Mouse (Mus musculus): ENCODE measurements around the gene Abca4. TPM values are rescaled to one million over a fixed set of nuclear protein-coding genes. Genes with fewer than 3 reads are reported as not detected.

The Abca4 gene
- polyA plus RNA-seq, 1 experiment from 2014 or later, result 0.66 TPM

DNA sequence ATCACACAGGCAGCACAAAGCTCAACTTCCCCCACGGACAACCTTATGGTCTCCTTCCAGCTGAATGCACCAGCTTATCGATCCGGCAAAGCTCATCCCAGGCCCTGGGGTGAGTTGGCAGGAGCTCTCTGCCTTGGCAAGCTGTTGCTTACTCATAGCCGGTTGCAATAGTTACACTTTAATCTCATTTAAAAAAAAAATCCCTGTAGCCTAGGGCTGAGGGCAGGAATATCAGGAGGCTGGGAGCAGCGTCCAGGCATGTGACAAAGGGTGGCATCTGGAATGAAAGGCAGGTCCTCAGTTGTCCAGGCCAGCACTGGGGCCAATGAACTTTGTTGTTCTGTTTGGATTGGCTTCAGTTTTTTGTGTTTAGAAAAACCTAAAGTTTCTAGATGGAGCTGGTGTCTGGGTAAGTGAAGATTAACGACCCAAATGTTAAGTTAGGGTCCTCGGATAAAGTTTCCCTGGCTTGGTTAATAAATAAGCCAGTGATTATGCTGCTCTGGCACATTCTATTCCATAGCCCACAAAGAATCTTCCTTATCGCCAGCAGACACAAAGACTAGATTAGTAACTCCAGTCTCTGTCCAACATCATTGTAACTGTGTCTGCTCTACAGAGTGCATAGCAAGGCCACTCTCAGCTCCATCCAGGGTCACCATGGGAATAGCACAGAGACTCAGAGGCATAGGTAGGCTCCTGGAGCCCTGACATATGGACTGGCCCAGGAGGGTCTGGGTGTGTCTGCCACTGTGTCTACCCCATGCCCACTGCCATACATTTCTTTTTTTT, 162.2 kb downstream of the Abca4 start:
- no peak overlapping the region for H3K4me3 ChIP-seq (ENCODE audit: low read depth, low read length)
- no peaks in the 10 kb centered on the region for H3K4me1 ChIP-seq (ENCODE audit: control insufficient read depth, insufficient read depth, low read length)
- no peaks in the 10 kb centered on the region for H3K9me3 ChIP-seq (ENCODE audit: control insufficient read depth, low read length)
- no peak overlapping the region for H3K27ac ChIP-seq (ENCODE audit: low read depth, low read length)
- H3K4me2 ChIP-seq (ENCODE audit: low read depth, low read length), result no peak overlapping the region
- H3K36me3 ChIP-seq (ENCODE audit: control insufficient read depth, insufficient read depth, low read length), result no peaks in the 10 kb centered on the region
- no peaks in the 10 kb centered on the region for H3K27me3 ChIP-seq (ENCODE audit: control insufficient read depth, insufficient read depth, low read length)
- no peak for ATAC-seq (ENCODE audit: low read depth)
- H3K9ac ChIP-seq (replicated peaks; ENCODE audit: low read depth, low read length), result no peak overlapping the region
- WGBS, result 59% methylated on average over 8 of the region's 8 CpGs

DNA sequence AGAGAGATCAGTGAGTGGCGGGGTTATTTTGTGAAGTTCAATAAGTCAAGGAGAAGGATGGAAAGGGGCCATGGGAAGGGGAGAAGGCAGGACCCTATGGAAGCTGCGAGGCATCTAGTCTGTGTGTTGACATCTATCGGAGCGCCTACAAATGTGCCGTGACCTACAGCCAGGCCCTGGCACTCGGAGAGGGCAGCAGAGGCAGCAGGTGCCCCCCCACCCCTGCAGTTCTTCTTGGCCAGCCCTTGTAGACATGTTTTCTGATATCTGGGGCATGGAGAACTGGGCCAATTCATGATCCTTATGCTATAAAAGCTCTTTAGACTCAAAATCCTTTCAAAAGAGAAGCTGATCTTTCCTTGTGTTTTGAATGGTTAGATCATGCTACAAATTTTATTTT, 163.5 kb downstream of the Abca4 start:
- ATAC-seq (ENCODE audit: low read depth), result no peak
- no peaks in the 10 kb centered on the region for H3K27me3 ChIP-seq (ENCODE audit: control insufficient read depth, insufficient read depth, low read length)
- H3K27ac ChIP-seq (ENCODE audit: low read depth, low read length), result no peak overlapping the region
- H3K4me1 ChIP-seq (ENCODE audit: control insufficient read depth, insufficient read depth, low read length), result no peaks in the 10 kb centered on the region
- no peak overlapping the region for H3K4me3 ChIP-seq (ENCODE audit: low read depth, low read length)
- no peak overlapping the region for H3K9ac ChIP-seq (replicated peaks; ENCODE audit: low read depth, low read length)
- no peaks in the 10 kb centered on the region for H3K36me3 ChIP-seq (ENCODE audit: control insufficient read depth, insufficient read depth, low read length)
- no peak overlapping the region for H3K4me2 ChIP-seq (ENCODE audit: low read depth, low read length)
- WGBS, result 85% methylated on average over 6 of the region's 6 CpGs
- H3K9me3 ChIP-seq (ENCODE audit: control insufficient read depth, low read length), result no peaks in the 10 kb centered on the region

DNA sequence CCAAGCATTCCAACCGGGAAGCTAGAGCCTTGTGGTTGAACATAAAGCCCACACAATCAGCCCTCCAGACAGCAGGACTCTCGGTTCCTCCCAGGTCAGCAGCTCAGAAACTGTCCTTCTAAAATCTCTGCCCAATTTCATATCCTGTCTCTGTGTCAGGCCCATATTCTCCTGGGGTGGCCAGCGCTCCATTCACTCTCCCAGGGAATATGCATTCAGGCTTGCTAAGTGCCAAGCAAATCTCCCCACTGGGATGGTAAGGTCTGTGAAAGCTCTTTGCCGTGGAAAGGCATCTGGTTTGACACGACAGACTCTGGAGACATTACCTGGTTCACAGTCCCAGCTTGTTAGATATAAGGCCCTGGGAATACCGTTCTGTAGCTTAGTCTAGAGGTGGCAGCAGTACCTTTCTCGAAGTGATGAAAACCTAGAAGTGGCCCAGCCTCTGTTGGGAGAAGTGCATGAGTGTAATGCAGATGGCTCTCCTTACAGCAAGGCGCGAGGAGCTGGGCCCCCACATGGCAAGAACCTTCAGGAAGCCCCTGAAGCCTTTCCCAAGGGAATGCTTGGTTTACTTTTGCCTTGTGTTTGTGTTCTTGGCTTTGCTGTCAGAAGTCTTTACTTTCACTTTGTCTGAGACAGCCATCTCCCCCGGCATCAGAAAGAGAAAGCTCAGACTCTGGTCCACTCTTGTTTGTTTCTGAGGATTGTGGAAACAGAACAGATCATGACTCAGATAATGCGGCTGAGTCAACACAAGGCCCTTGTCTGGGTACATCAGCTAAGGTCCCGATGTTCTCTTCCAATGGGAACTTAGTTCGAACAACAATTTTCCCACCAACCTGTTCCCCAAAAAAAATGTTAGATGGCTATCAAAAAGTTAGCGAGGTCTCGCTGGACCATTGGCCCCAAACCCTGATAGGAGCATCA, 164.3 kb downstream of the Abca4 start:
- Histone ChIP-seq H3K27ac (ENCODE audit: low read depth, low read length) (no peak overlapping the region), H3K9ac (replicated peaks; ENCODE audit: low read depth, low read length) (no peak overlapping the region), H3K36me3 (ENCODE audit: control insufficient read depth, insufficient read depth, low read length) (no peaks in the 10 kb centered on the region), H3K27me3 (ENCODE audit: control insufficient read depth, insufficient read depth, low read length) (no peaks in the 10 kb centered on the region), H3K9me3 (ENCODE audit: control insufficient read depth, low read length) (no peaks in the 10 kb centered on the region), H3K4me2 (ENCODE audit: low read depth, low read length) (no peak overlapping the region), H3K4me1 (ENCODE audit: control insufficient read depth, insufficient read depth, low read length) (no peaks in the 10 kb centered on the region), H3K4me3 (ENCODE audit: low read depth, low read length) (no peak overlapping the region)
- no peak for ATAC-seq (ENCODE audit: low read depth)
- WGBS, result 88% methylated on average over 15 of the region's 15 CpGs

DNA sequence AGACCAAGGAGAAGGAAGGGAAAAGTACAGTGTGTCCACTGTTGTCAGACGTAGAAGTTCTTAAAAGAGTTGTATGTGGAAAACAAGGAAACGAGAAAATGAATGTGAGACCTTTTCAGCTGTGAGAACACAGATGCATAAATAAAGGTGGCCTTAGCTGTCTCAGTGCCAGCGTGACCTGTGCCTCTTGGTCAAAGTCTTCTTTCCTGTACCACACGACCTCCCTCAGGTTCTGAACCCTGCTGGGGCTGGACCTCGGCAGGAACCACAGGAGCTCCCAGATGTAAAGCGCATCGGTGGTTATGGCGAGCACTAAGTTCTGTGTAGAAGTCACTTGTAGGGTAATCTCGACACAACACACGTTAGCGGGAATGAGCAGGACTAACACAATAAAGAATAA, 165.3 kb downstream of the Abca4 start:
- no peak overlapping the region for H3K9ac ChIP-seq (replicated peaks; ENCODE audit: low read depth, low read length)
- H3K27ac ChIP-seq (ENCODE audit: low read depth, low read length), result no peak overlapping the region
- H3K4me3 ChIP-seq (ENCODE audit: low read depth, low read length), result no peak overlapping the region
- H3K27me3 ChIP-seq (ENCODE audit: control insufficient read depth, insufficient read depth, low read length), result no peaks in the 10 kb centered on the region
- WGBS, result 92% methylated on average over 11 of the region's 11 CpGs
- H3K9me3 ChIP-seq (ENCODE audit: control insufficient read depth, low read length), result no peaks in the 10 kb centered on the region
- H3K4me2 ChIP-seq (ENCODE audit: low read depth, low read length), result no peak overlapping the region
- no peaks in the 10 kb centered on the region for H3K4me1 ChIP-seq (ENCODE audit: control insufficient read depth, insufficient read depth, low read length)
- no peaks in the 10 kb centered on the region for H3K36me3 ChIP-seq (ENCODE audit: control insufficient read depth, insufficient read depth, low read length)
- ATAC-seq (ENCODE audit: low read depth), result no peak

- H3K9ac ChIP-seq (replicated peaks; ENCODE audit: low read depth, low read length), result no peak overlapping the region
- no peak overlapping the region for H3K4me2 ChIP-seq (ENCODE audit: low read depth, low read length)
- H3K9me3 ChIP-seq (ENCODE audit: control insufficient read depth, low read length), result no peaks in the 10 kb centered on the region
- no peaks in the 10 kb centered on the region for H3K36me3 ChIP-seq (ENCODE audit: control insufficient read depth, insufficient read depth, low read length)
- 46% methylated on average over 5 of the region's 5 CpGs for WGBS
- no peak overlapping the region for H3K27ac ChIP-seq (ENCODE audit: low read depth, low read length)
- no peak for ATAC-seq (ENCODE audit: low read depth)
- H3K4me1 ChIP-seq (ENCODE audit: control insufficient read depth, insufficient read depth, low read length), result no peaks in the 10 kb centered on the region
- H3K27me3 ChIP-seq (ENCODE audit: control insufficient read depth, insufficient read depth, low read length), result no peaks in the 10 kb centered on the region
- no peak overlapping the region for H3K4me3 ChIP-seq (ENCODE audit: low read depth, low read length)
Measured at GRCm38 (mm10) chr3:122210434-122210833, 166.2 kb downstream of the Abca4 start.

- H3K36me3 ChIP-seq (ENCODE audit: control insufficient read depth, insufficient read depth, low read length), result no peaks in the 10 kb centered on the region
- H3K9ac ChIP-seq (replicated peaks; ENCODE audit: low read depth, low read length), result no peak overlapping the region
- H3K4me3 ChIP-seq (ENCODE audit: low read depth, low read length), result no peak overlapping the region
- no peak overlapping the region for H3K4me2 ChIP-seq (ENCODE audit: low read depth, low read length)
- 79% methylated on average over 7 of the region's 7 CpGs for WGBS
- no peaks in the 10 kb centered on the region for H3K9me3 ChIP-seq (ENCODE audit: control insufficient read depth, low read length)
- ATAC-seq (ENCODE audit: low read depth), result no peak
- no peaks in the 10 kb centered on the region for H3K27me3 ChIP-seq (ENCODE audit: control insufficient read depth, insufficient read depth, low read length)
- H3K27ac ChIP-seq (ENCODE audit: low read depth, low read length), result no peak overlapping the region
- H3K4me1 ChIP-seq (ENCODE audit: control insufficient read depth, insufficient read depth, low read length), result no peaks in the 10 kb centered on the region
Measured at GRCm38 (mm10) chr3:122210846-122211245, 166.6 kb downstream of the Abca4 start.

DNA sequence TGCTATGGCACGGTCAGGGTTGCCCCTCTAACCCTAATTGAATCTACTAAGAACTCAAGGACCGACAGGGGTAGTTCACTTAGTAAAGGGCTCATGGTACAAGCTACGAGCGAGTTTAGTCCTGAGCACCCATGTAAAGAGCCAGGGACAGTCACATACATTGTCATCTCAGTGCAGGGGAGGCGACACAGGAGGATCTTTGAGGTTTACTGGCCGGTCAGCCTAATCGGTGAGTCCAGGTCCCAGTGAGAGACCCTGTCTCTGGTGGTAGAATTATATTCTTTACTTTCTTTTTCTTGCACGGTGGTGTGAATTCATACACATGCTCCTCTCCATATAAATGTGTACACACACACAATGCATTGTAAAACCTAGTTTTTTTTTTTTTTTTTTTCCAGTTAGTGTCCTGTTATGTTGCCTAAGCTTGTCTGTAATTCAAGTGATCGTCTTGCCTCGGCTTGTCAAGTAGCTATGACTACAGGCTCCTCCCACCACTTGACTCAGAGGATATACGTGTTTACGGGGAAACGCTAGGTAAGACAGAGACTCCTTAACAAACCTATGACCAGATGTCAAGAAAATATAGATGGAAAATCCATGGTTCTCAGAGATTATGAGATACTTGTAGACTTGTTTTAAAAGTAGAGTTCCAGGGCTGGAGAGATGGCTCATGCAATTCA, 167.3 kb downstream of the Abca4 start:
- Histone ChIP-seq H3K4me2 (ENCODE audit: low read depth, low read length) (no peak overlapping the region), H3K9ac (replicated peaks; ENCODE audit: low read depth, low read length) (no peak overlapping the region), H3K27me3 (ENCODE audit: control insufficient read depth, insufficient read depth, low read length) (no peaks in the 10 kb centered on the region), H3K9me3 (ENCODE audit: control insufficient read depth, low read length) (no peaks in the 10 kb centered on the region), H3K4me3 (ENCODE audit: low read depth, low read length) (no peak overlapping the region), H3K27ac (ENCODE audit: low read depth, low read length) (no peak overlapping the region), H3K36me3 (ENCODE audit: control insufficient read depth, insufficient read depth, low read length) (no peaks in the 10 kb centered on the region), H3K4me1 (ENCODE audit: control insufficient read depth, insufficient read depth, low read length) (no peaks in the 10 kb centered on the region)
- 79% methylated on average over 13 of the region's 13 CpGs for WGBS
- ATAC-seq (ENCODE audit: low read depth), result no peak

GRCm38 (mm10) chr3:122221240-122222036, 177.2 kb downstream of the Abca4 start:
- WGBS, result 92% methylated on average over 3 of the region's 3 CpGs
- Histone ChIP-seq H3K4me3 (ENCODE audit: low read depth, low read length) (no peak overlapping the region), H3K9ac (replicated peaks; ENCODE audit: low read depth, low read length) (no peak overlapping the region)

More at GRCm38 (mm10) chr3:122221240-122222036, 177.2 kb downstream of the Abca4 start:
- H3K36me3 ChIP-seq (ENCODE audit: control insufficient read depth, insufficient read depth, low read length), result no peaks in the 10 kb centered on the region
- no peaks in the 10 kb centered on the region for H3K4me1 ChIP-seq (ENCODE audit: control insufficient read depth, insufficient read depth, low read length)
- no peak for ATAC-seq (ENCODE audit: low read depth)
- H3K9me3 ChIP-seq (ENCODE audit: control insufficient read depth, low read length), result no peaks in the 10 kb centered on the region
- no peak overlapping the region for H3K4me2 ChIP-seq (ENCODE audit: low read depth, low read length)
- no peak overlapping the region for H3K27ac ChIP-seq (ENCODE audit: low read depth, low read length)
- H3K27me3 ChIP-seq (ENCODE audit: control insufficient read depth, insufficient read depth, low read length), result no peaks in the 10 kb centered on the region

All from neural tube, embryonic 14.5 days (tissue).